Mouse (Mus musculus) lung, adult 2 months (tissue): ENCODE results near the gene Minar1.

Source experiments
- CTCF ChIP-seq: fragments of 200-500 bp; IDR thresholded peaks from 2 replicates; pipeline ENCODE4 v1.5.1; 2011; ENCODE audit warnings: mild to moderate bottlenecking, low read length, control low read depth; ENCODE audit not compliant: insufficient read depth
- POLR2A ChIP-seq: fragments of 200-500 bp; IDR thresholded peaks from 2 replicates; pipeline ENCODE4 v1.6.1; 2011; ENCODE audit warnings: low read depth, mild to moderate bottlenecking, control low read depth, low read length, borderline replicate concordance; ENCODE audit errors: extremely low read depth

GRCm38 (mm10) chr9:89596392-89596791, 26.5 kb downstream of the Minar1 start:
- no peak for TF ChIP-seq POLR2A
- TF ChIP-seq CTCF, result no peak
